Mouse (Mus musculus) midbrain, embryonic 15.5 days (tissue): Measurements from ENCODE around the gene Zbtb9. TPM values are rescaled to one million over a fixed set of nuclear protein-coding genes. Genes with fewer than 3 reads are reported as not detected.

ENCODE experiments used
- ATAC-seq: fragments of 200-750 bp; cut with Nextera tagmentation; replicated peaks from 2 replicates; pipeline ENCODE4 v1.8.0; 2017; ENCODE audit warnings: moderate TSS enrichment
- H3K27ac ChIP-seq: fragments of 300-500 bp; sonication (generic); 2 replicates; pipeline ENCODE4 v1.5.1; 2015; ENCODE audit warnings: mild to moderate bottlenecking, inconsistent platforms
- H3K27me3 ChIP-seq: fragments of 300-500 bp; sonication (generic); replicated peaks from 2 replicates; pipeline ENCODE4 v1.6.1; 2015; ENCODE audit warnings: inconsistent platforms
- H3K36me3 ChIP-seq: fragments of 300-500 bp; sonication (generic); replicated peaks from 2 replicates; pipeline ENCODE4 v1.6.1; 2015; ENCODE audit warnings: inconsistent platforms
- H3K4me1 ChIP-seq: fragments of 300-500 bp; sonication (generic); 2 replicates; pipeline ENCODE4 v1.6.1; 2015; ENCODE audit warnings: inconsistent platforms
- H3K4me2 ChIP-seq: fragments of 300-500 bp; sonication (generic); 2 replicates; pipeline ENCODE4 v1.6.1; 2015; ENCODE audit warnings: inconsistent platforms, mild to moderate bottlenecking, moderate library complexity
- H3K4me3 ChIP-seq: fragments of 300-500 bp; sonication (generic); 2 replicates; pipeline ENCODE4 v1.5.1; 2015; ENCODE audit warnings: mild to moderate bottlenecking, inconsistent platforms
- H3K9ac ChIP-seq: fragments of 300-500 bp; sonication (generic); 2 replicates; pipeline ENCODE4 v1.6.1; 2015; ENCODE audit warnings: mild to moderate bottlenecking, inconsistent platforms
- H3K9me3 ChIP-seq: fragments of 300-500 bp; sonication (generic); 2 replicates; pipeline ENCODE4 v1.6.1; 2016; ENCODE audit warnings: inconsistent platforms
- whole genome bisulfite sequencing: fragments of 180-500 bp; shearing (Covaris S2); methylation state at CpG from one replicate; pipeline ENCODE4 v1.1.7; 2015; ENCODE audit warnings: mixed read lengths; 5-methylcytosine and 5-hydroxymethylcytosine counted together
- polyA plus RNA-seq: library from polyadenylated mRNA; unstranded; fragments of >200 nt; fragmentation: Nextera tagmentation; extraction: Ambion mirVana; gene quantifications from 2 replicates; pipeline ENCODE4 v1.2.1, GENCODE M21; 2015

Gene Zbtb9
- polyA plus RNA-seq, 1 experiment from 2014 or later = 16.9 TPM

- no peak overlapping the region for H3K4me3 ChIP-seq
- 81% methylated on average over 2 of the region's 2 CpGs for WGBS
- H3K9me3 ChIP-seq = no peaks in the 10 kb centered on the region
- H3K4me1 ChIP-seq = no peaks in the 10 kb centered on the region
- no peak overlapping the region for H3K27ac ChIP-seq
- ATAC-seq = no peak
- H3K4me2 ChIP-seq = no peak overlapping the region
- no peak overlapping the region for H3K9ac ChIP-seq
- H3K36me3 ChIP-seq = no peaks in the 10 kb centered on the region
- H3K27me3 ChIP-seq = no peaks in the 10 kb centered on the region
Observed at GRCm38 (mm10) chr17:27008277-27008676, 35.3 kb downstream of the Zbtb9 start.

DNA sequence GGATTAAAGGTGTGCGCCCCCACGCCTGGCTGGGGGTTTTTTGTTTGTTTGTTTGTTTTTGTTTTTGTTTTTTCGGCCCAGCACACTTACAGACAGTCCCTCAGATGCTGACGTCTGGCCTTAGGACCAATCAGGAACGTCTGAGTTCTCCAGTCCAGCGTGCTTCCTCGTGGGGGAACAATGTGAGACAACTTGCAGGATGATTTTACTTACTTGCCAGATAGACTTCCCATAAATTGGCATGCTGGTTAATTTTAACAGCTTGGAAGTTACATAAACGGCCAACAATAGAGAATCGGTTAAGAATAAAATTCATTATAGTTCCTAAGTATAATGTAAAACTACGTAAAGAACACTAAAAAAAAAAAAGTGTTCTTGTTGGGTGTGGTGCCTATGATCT is 38.2 kb downstream of the Zbtb9 start:
- Histone ChIP-seq H3K9ac (no peak overlapping the region), H3K4me2 (no peak overlapping the region), H3K36me3 (no peaks in the 10 kb centered on the region), H3K27me3 (no peaks in the 10 kb centered on the region), H3K27ac (no peak overlapping the region), H3K9me3 (no peaks in the 10 kb centered on the region), H3K4me3 (no peak overlapping the region), H3K4me1 (no peaks in the 10 kb centered on the region)
- 88% methylated on average over 10 of the region's 10 CpGs for WGBS
- no peak for ATAC-seq

DNA sequence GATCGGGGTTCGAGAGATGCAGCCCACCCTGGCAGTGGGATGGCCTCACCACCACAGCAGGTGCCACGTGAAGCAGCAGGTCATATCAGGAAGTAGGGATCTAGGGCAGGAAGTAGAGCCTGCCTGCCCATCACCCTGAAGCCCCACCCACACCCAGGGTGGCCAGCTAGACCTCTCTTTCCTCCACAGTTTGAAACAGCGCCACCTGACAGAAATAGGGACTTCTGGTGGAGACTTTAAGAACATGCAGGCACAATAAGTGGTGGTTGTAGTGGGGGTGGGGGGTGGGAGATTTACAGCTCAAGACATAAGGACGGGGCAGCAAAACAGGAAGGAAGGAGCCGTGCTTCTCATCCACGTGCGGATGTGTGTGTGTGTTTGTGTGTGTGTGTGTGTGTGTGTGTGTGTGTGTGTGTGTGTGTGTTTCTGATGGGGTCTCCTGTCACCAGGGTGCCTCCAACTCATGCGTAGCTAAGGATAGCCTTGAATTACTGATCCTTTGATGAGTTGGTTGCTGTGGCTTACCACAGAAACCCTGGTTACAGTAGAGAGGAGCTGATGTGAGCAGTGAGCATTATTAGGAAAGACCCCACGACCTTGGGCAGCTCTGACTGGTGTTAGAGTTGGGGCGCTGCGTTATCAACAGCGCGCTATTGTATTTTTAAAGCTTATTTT is 39.2 kb downstream of the Zbtb9 start:
- Histone ChIP-seq H3K9ac (no peak overlapping the region), H3K4me1 (no peaks in the 10 kb centered on the region; the same call in 1 of the 2 replicates), H3K36me3 (no peaks in the 10 kb centered on the region), H3K4me2 (no peak overlapping the region), H3K9me3 (no peaks in the 10 kb centered on the region), H3K27ac (no peak overlapping the region), H3K27me3 (no peaks in the 10 kb centered on the region), H3K4me3 (no peak overlapping the region)
- ATAC-seq = no peak
- WGBS = 63% methylated on average over 14 of the region's 14 CpGs

GRCm38 (mm10) chr17:27012909-27013308 is 39.9 kb downstream of the Zbtb9 start:
- Histone ChIP-seq H3K36me3 (no peaks in the 10 kb centered on the region), H3K9me3 (no peaks in the 10 kb centered on the region), H3K4me2 (no peak overlapping the region), H3K4me3 (no peak overlapping the region), H3K4me1 (peaks cover 6% of the 10 kb centered on the region), H3K9ac (no peak overlapping the region), H3K27me3 (no peaks in the 10 kb centered on the region), H3K27ac (no peak overlapping the region)
- 47% methylated on average over 6 of the region's 6 CpGs for WGBS
- no peak for ATAC-seq

DNA sequence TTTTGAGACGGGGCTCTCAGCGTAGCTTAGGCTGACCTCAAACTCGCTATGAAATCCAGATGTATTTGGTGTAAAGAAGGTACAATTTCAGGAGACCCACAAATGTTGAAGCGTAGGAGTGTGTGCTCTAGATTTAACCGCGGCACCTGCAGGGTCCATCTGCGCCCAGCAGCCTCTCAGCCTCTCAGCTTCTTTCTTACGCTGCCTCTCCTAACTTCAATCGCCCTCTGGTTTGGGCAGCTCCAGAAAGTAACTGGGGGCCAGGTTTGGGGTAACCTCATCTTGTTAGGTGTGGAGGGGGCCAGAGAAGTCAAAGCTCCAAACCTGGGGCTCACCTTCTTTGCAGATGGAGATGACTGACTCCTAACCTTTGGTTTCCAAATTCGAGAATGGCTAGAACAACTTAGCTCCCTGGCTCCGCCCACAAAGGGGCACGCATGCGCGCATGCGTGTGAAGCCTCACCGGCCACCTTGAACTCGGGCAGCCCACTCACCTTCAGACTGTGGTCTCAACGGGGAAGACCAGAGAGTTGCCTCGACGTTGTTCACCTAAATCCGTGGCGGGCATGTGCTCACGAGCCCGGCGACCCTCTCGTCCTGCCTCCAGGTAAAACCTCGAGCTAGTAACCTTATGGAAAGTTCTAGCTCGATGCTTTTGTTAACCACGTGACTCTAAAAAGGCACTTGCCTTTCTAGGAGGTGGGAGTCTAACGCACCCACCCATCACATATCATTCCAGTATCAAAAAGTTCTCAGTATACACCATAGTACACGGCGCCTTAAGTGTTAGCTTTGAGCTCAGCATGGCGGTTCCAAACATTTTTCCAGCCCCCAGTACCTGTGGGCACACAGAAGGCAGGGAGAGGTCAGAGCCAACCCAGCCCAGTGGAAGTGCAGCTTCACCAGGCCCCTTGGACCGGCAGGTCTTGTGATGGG is 44.9 kb downstream of the Zbtb9 start:
- H3K27me3 ChIP-seq = no peaks in the 10 kb centered on the region
- H3K4me2 ChIP-seq = peak overlapping the region; percentile 62
- ATAC-seq = peak; percentile 75
- peaks cover 13% of the 10 kb centered on the region for H3K4me1 ChIP-seq
- peak overlapping the region; percentile 37; the same call in 1 of the 2 replicates for H3K27ac ChIP-seq
- H3K36me3 ChIP-seq = peaks cover 16% of the 10 kb centered on the region
- no peaks in the 10 kb centered on the region for H3K9me3 ChIP-seq
- peak overlapping the region; percentile 43 for H3K4me3 ChIP-seq
- peak overlapping the region; percentile 32; the same call in 1 of the 2 replicates for H3K9ac ChIP-seq
- 8% methylated on average over 34 of the region's 34 CpGs for WGBS

GRCm38 (mm10) chr17:27018555-27019196 is 45.7 kb downstream of the Zbtb9 start:
- H3K27ac ChIP-seq = peak overlapping the region; percentile 36
- peak; percentile 27; the same call in 1 of the 2 replicates for ATAC-seq
- peak overlapping the region; percentile 62 for H3K4me2 ChIP-seq
- H3K9ac ChIP-seq = peak overlapping the region; percentile 32; the same call in 1 of the 2 replicates
- peaks cover 16% of the 10 kb centered on the region for H3K36me3 ChIP-seq
- peaks cover 13% of the 10 kb centered on the region for H3K4me1 ChIP-seq
- 32% methylated on average over 12 of the region's 12 CpGs for whole genome bisulfite sequencing
- no peaks in the 10 kb centered on the region for H3K27me3 ChIP-seq
- no peaks in the 10 kb centered on the region for H3K9me3 ChIP-seq
- peak overlapping the region; percentile 43 for H3K4me3 ChIP-seq

DNA sequence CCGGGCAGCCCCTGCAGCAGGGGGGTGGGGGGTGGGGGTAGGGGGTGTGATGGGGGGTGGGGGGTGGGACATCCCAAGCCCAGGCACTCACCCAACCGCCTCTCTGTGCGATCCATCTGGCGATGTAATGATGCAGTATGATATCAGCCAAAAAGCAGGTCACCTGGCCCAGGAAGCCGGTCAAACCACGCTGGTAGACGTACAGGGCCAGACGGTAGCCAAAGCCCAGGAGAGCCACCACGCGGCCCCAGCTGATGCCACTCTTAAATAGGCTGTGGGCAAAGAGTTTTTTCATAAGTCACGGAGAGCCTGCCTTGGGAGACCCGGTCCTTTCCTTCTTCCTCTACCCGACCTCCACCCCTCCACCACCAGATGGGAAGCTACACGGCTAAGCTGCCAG is 48.1 kb downstream of the Zbtb9 start:
- no peak for ATAC-seq
- H3K36me3 ChIP-seq = peaks cover 20% of the 10 kb centered on the region
- WGBS = 88% methylated on average over 14 of the region's 14 CpGs
- no peak overlapping the region for H3K4me3 ChIP-seq
- peaks cover 13% of the 10 kb centered on the region for H3K4me1 ChIP-seq
- no peaks in the 10 kb centered on the region for H3K9me3 ChIP-seq
- H3K9ac ChIP-seq = no peak overlapping the region
- H3K4me2 ChIP-seq = no peak overlapping the region
- no peak overlapping the region for H3K27ac ChIP-seq
- no peaks in the 10 kb centered on the region for H3K27me3 ChIP-seq

DNA sequence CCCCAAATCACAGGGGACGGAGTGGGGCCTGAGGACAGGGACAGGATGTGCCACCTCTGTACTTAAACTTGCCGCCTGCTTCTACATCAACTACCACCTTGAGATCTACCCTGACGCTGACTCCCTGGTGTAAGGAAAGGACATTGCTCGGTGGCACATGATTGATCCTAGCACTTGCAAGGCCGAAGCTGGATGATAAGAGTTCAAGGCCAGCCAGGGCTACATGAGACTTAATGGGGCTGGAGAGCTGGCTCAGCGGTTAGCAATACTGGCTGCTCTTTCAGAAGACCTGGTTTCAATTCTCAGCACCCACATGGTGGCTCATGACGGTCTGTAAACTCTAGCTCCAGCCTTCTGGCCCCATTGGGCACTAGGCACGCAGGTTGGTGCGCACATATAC is 48.8 kb downstream of the Zbtb9 start:
- Histone ChIP-seq H3K9ac (no peak overlapping the region), H3K27me3 (no peaks in the 10 kb centered on the region), H3K4me2 (no peak overlapping the region), H3K4me1 (peaks cover 13% of the 10 kb centered on the region), H3K27ac (no peak overlapping the region), H3K9me3 (no peaks in the 10 kb centered on the region), H3K36me3 (peaks cover 20% of the 10 kb centered on the region), H3K4me3 (no peak overlapping the region)
- 98% methylated on average over 9 of the region's 9 CpGs for WGBS
- no peak for ATAC-seq

DNA sequence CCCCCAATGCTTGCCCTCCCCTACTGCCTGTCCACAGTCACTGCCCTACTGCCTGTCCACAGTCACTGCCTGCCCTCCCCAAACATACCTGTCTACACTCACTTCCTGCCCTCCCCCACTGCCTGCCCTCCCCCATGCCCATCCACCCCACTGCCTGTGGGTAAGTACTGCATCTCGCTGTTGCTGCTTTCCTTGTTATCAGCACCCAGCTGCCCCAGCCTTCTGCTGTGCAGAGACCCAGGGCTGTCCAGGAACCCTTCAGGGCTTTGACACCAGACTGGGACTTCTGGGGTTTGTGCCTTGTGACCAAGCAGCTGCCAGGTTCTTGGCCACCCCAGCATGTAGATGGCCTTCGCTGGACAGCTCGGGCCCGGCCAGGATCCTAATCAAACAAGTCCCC is 50.4 kb downstream of the Zbtb9 start:
- ATAC-seq = no peak
- H3K4me1 ChIP-seq = peaks cover 16% of the 10 kb centered on the region
- H3K4me3 ChIP-seq = no peak overlapping the region
- peaks cover 20% of the 10 kb centered on the region for H3K36me3 ChIP-seq
- H3K27ac ChIP-seq = no peak overlapping the region
- no peaks in the 10 kb centered on the region for H3K9me3 ChIP-seq
- 88% methylated on average over 4 of the region's 4 CpGs for WGBS
- H3K27me3 ChIP-seq = no peaks in the 10 kb centered on the region
- no peak overlapping the region for H3K9ac ChIP-seq
- H3K4me2 ChIP-seq = no peak overlapping the region

GRCm38 (mm10) chr17:27025326-27025902 is 52.4 kb downstream of the Zbtb9 start:
- no peak overlapping the region for H3K27ac ChIP-seq
- no peaks in the 10 kb centered on the region for H3K9me3 ChIP-seq
- WGBS = 97% methylated on average over 17 of the region's 17 CpGs
- no peak overlapping the region for H3K4me3 ChIP-seq
- peaks cover 12% of the 10 kb centered on the region for H3K4me1 ChIP-seq
- H3K27me3 ChIP-seq = no peaks in the 10 kb centered on the region
- no peak overlapping the region for H3K4me2 ChIP-seq
- peaks cover 14% of the 10 kb centered on the region for H3K36me3 ChIP-seq
- H3K9ac ChIP-seq = no peak overlapping the region
- no peak for ATAC-seq

DNA sequence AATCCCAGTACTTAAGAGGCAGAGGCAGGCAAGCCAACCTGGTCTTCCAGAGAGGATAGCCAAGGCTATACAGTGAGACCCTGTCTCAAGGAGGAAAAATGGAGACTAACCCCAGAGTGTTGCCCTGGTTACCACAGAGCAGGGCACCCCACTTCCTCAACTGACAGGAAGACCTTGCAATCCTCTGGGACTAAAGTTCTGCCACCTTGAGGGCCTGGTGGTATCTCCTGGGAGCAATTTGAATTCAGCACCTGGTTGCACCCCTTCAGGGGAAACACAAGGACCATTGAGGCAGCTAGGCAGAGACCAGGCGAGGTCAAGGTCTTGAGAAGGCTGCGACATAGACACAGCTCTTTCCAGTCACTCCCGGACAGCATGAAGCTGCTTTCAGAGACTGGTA is 53.0 kb downstream of the Zbtb9 start:
- Histone ChIP-seq H3K9ac (no peak overlapping the region), H3K4me1 (peaks cover 12% of the 10 kb centered on the region), H3K27me3 (no peaks in the 10 kb centered on the region), H3K27ac (no peak overlapping the region), H3K4me3 (no peak overlapping the region), H3K36me3 (peaks cover 14% of the 10 kb centered on the region), H3K4me2 (no peak overlapping the region), H3K9me3 (no peaks in the 10 kb centered on the region)
- WGBS = 98% methylated on average over 3 of the region's 3 CpGs
- ATAC-seq = no peak
